Mouse (Mus musculus) CH12.LX (cell line): ENCODE measurements around the gene Rnf181. TPM values are rescaled to one million over a fixed set of nuclear protein-coding genes. Genes with fewer than 3 reads are reported as not detected.

Source experiments
- DNase-seq: peaks from one replicate; pipeline ENCODE4 v3.0.0-alpha.2; 2013; ENCODE audit errors: extremely low read depth
- H3K27ac ChIP-seq: 2 replicates; pipeline ENCODE4 v1.5.1; 2012; ENCODE audit warnings: low read depth, mild to moderate bottlenecking, control low read depth, moderate library complexity; ENCODE audit not compliant: insufficient read depth
- H3K27me3 ChIP-seq: replicated peaks from 2 replicates; pipeline ENCODE3; 2012; ENCODE audit warnings: inconsistent platforms
- H3K36me3 ChIP-seq, 2 experiments: replicated peaks in 1 of 2; 2 replicates each; pipeline versions ENCODE3 to v1.6.1; 2012; ENCODE audit warnings: inconsistent platforms in 1 of 2, low read length in 1 of 2, mild to moderate bottlenecking in 1 of 2, mixed read lengths in 1 of 2, moderate library complexity in 1 of 2; ENCODE audit not compliant: control insufficient read depth in 1 of 2, insufficient read depth in 1 of 2
- H3K4me1 ChIP-seq, 2 experiments: 2 replicates each; pipeline ENCODE4 v1.6.1; 2012; ENCODE audit warnings: inconsistent platforms in 1 of 2, moderate library complexity in 1 of 2; ENCODE audit not compliant: insufficient read depth in 2 of 2, control insufficient read depth in 1 of 2
- H3K4me2 ChIP-seq: 2 replicates; pipeline ENCODE4 v1.6.1; 2012; ENCODE audit warnings: low read depth, mild to moderate bottlenecking, control low read depth; ENCODE audit not compliant: poor library complexity, insufficient read depth, severe bottlenecking
- H3K4me3 ChIP-seq, 3 experiments: fragments of 150-350 bp in 1 of 3; sonication (generic) in 1 of 3; replicated peaks in 1 of 3; 2 replicates each; pipeline versions ENCODE3 to v1.5.1; 2011 to 2012; ENCODE audit warnings: low read depth in 2 of 3, low read length in 2 of 3, mild to moderate bottlenecking in 2 of 3, moderate library complexity in 2 of 3, control low read depth in 1 of 3, improper control_type of control experiment in 1 of 3, inconsistent platforms in 1 of 3, mixed read lengths in 1 of 3; ENCODE audit not compliant: poor library complexity in 1 of 3
- H3K79me2 ChIP-seq: replicated peaks from 2 replicates; pipeline ENCODE4 v1.6.1; 2012; ENCODE audit warnings: mild to moderate bottlenecking, moderate library complexity; ENCODE audit not compliant: control insufficient read depth, poor library complexity, insufficient read depth, severe bottlenecking; ENCODE audit errors: extremely low read depth
- H3K9ac ChIP-seq: 2 replicates; pipeline ENCODE4 v1.6.1; 2012; ENCODE audit warnings: low read depth, mild to moderate bottlenecking, control low read depth, moderate library complexity; ENCODE audit not compliant: insufficient read depth
- H3K9me3 ChIP-seq: replicated peaks from 2 replicates; pipeline ENCODE3; 2012; ENCODE audit warnings: low read length, inconsistent platforms, mixed read lengths
- CHD1 ChIP-seq: IDR thresholded peaks from 2 replicates; pipeline ENCODE4 v1.6.1; 2012; ENCODE audit warnings: low read depth, low read length, improper control_type of control experiment, inconsistent platforms
- CHD2 ChIP-seq: IDR thresholded peaks from 2 replicates; pipeline ENCODE4 v1.6.1; 2011; ENCODE audit warnings: low read length, improper control_type of control experiment
- ETS1 ChIP-seq: conservative IDR thresholded peaks from 2 replicates; pipeline ENCODE4 v1.6.1; 2012; ENCODE audit warnings: low read depth, mild to moderate bottlenecking, inconsistent platforms, low read length, improper control_type of control experiment, moderate library complexity
- GABPA ChIP-seq: IDR thresholded peaks from 2 replicates; pipeline ENCODE4 v1.6.1; 2012; ENCODE audit warnings: low read depth, low read length, improper control_type of control experiment, inconsistent platforms; ENCODE audit not compliant: insufficient replicate concordance
- HCFC1 ChIP-seq: IDR thresholded peaks from 2 replicates; pipeline ENCODE4 v1.6.1; 2012; ENCODE audit warnings: low read depth, mild to moderate bottlenecking, inconsistent platforms, low read length, improper control_type of control experiment
- IRF4 ChIP-seq: IDR thresholded peaks from 2 replicates; pipeline ENCODE4 v1.6.1; 2014; ENCODE audit warnings: low read depth, mild to moderate bottlenecking, inconsistent platforms, low read length, improper control_type of control experiment
- JUN ChIP-seq: IDR thresholded peaks from 2 replicates; pipeline ENCODE4 v1.6.1; 2011; ENCODE audit warnings: low read depth, mild to moderate bottlenecking, low read length, improper control_type of control experiment, moderate library complexity; ENCODE audit not compliant: insufficient read depth
- JUND ChIP-seq: conservative IDR thresholded peaks from 2 replicates; pipeline ENCODE4 v1.6.1; 2011; ENCODE audit warnings: low read depth, low read length, improper control_type of control experiment
- MAZ ChIP-seq: IDR thresholded peaks from 2 replicates; pipeline ENCODE4 v1.6.1; 2012; ENCODE audit warnings: low read depth, mild to moderate bottlenecking, inconsistent platforms, low read length, improper control_type of control experiment, moderate library complexity
- MEF2A ChIP-seq: IDR thresholded peaks from 2 replicates; pipeline ENCODE4 v1.6.1; 2014; ENCODE audit warnings: low read depth, mild to moderate bottlenecking, inconsistent platforms, low read length, improper control_type of control experiment, borderline replicate concordance
- MXI1 ChIP-seq: IDR thresholded peaks from 2 replicates; pipeline ENCODE4 v1.6.1; 2011; ENCODE audit warnings: mild to moderate bottlenecking, low read depth, low read length, improper control_type of control experiment
- NELFE ChIP-seq: IDR thresholded peaks from 2 replicates; pipeline ENCODE4 v1.6.1; 2011; ENCODE audit warnings: low read depth, low read length, improper control_type of control experiment
- POLR2A ChIP-seq: IDR thresholded peaks from 2 replicates; pipeline ENCODE4 v1.6.1; 2011; ENCODE audit warnings: low read depth, mild to moderate bottlenecking, improper control_type of control experiment, low read length
- RAD21 ChIP-seq: IDR thresholded peaks from 2 replicates; pipeline ENCODE4 v1.6.1; 2011; ENCODE audit warnings: low read depth, mild to moderate bottlenecking, low read length, improper control_type of control experiment, moderate library complexity
- SMC3 ChIP-seq: IDR thresholded peaks from 2 replicates; pipeline ENCODE4 v1.6.1; 2011; ENCODE audit warnings: low read depth, low read length, improper control_type of control experiment
- TBP ChIP-seq: conservative IDR thresholded peaks from 2 replicates; pipeline ENCODE4 v1.6.1; 2011; ENCODE audit warnings: low read depth, low read length, improper control_type of control experiment
- USF1 ChIP-seq: IDR thresholded peaks from 2 replicates; pipeline ENCODE4 v1.6.1; 2014; ENCODE audit warnings: low read depth, mild to moderate bottlenecking, inconsistent platforms, low read length, improper control_type of control experiment
- USF2 ChIP-seq: conservative IDR thresholded peaks from 2 replicates; pipeline ENCODE4 v1.6.1; 2011; ENCODE audit warnings: low read depth, low read length, improper control_type of control experiment
- ZMIZ1 ChIP-seq: IDR thresholded peaks from 2 replicates; pipeline ENCODE4 v1.6.1; 2012; ENCODE audit warnings: low read depth, mild to moderate bottlenecking, inconsistent platforms, low read length, improper control_type of control experiment
- ZNF384 ChIP-seq: IDR thresholded peaks from 2 replicates; pipeline ENCODE4 v1.6.1; 2012; ENCODE audit warnings: low read depth, low read length, improper control_type of control experiment, inconsistent platforms
- dilution Hi-C: fragments of 300-500 bp; cut with MboI; formaldehyde crosslinking; loops from 2 replicates; pipeline ENCODE4 v1.14.3; 2020; ENCODE audit warnings: low sequenced_read_pairs; ENCODE audit not compliant: extremely low pct_unique_long_range_greater_than_20kb, extremely low pct_ligation_motif_present
- in situ Hi-C: fragments of 300-500 bp; cut with MboI; formaldehyde crosslinking; loops from 3 replicates; pipeline ENCODE4 v1.14.3; 2019; ENCODE audit warnings: low sequenced_read_pairs, low pct_ligation_motif_present, low pct_unique_long_range_greater_than_20kb, mixed read lengths
- polyA plus RNA-seq: library from polyadenylated mRNA; unstranded; fragments of >175 nt; gene quantifications from 2 replicates; pipeline ENCODE4 v1.2.1, GENCODE M21; 2012; ENCODE audit warnings: low read depth; ENCODE audit not compliant: insufficient read length
- total RNA-seq, 2 experiments: library from RNA; depleted of rRNA; stranded (reverse); fragments of 300-350 nt in 1 of 2; fragments of >200 nt in 1 of 2; gene quantifications; 2 replicates each; pipeline ENCODE4 v1.2.3; 2012 to 2014

The Rnf181 gene
- total and polyA plus RNA-seq, 3 experiments = 63.2 to 88.7 (median 83.2) TPM

GRCm38 (mm10) chr6:72386561-72386960 lies 19.8 kb upstream of the Rnf181 start:
- H3K27me3 ChIP-seq = no peaks in the 10 kb centered on the region
- in situ Hi-C loops = no loop called here
- DNase-seq = no peak
- no peak overlapping the region for H3K27ac ChIP-seq
- H3K9me3 ChIP-seq = peaks cover 2% of the 10 kb centered on the region
- H3K9ac ChIP-seq = no peak overlapping the region
- H3K4me1 ChIP-seq = peaks cover 3 to 16% of the 10 kb centered on the region in 2 experiments
- peaks cover 7 to 47% of the 10 kb centered on the region in 2 experiments for H3K36me3 ChIP-seq
- dilution Hi-C loops = no loop called here
- H3K4me2 ChIP-seq = no peak overlapping the region
- TF ChIP-seq MXI1 (no peak), IRF4 (no peak), NELFE (no peak), RAD21 (no peak), MAZ (no peak)
- H3K79me2 ChIP-seq = no peaks in the 10 kb centered on the region
- H3K4me3 ChIP-seq = no peak overlapping the region

GRCm38 (mm10) chr6:72385258-72385657 lies 18.5 kb upstream of the Rnf181 start:
- in situ Hi-C loops = no loop called here
- Histone ChIP-seq H3K4me3 (no peak overlapping the region), H3K36me3 (peaks cover 7 to 47% of the 10 kb centered on the region in 2 experiments), H3K9ac (no peak overlapping the region), H3K4me2 (no peak overlapping the region), H3K9me3 (no peaks in the 10 kb centered on the region), H3K4me1 (peaks cover 3 to 12% of the 10 kb centered on the region in 2 experiments), H3K27ac (no peak overlapping the region), H3K27me3 (no peaks in the 10 kb centered on the region), H3K79me2 (no peaks in the 10 kb centered on the region)
- DNase-seq = no peak
- no peak for TF ChIP-seq IRF4
- no peak for TF ChIP-seq JUN
- TF ChIP-seq MEF2A = no peak
- no peak for TF ChIP-seq MXI1
- TF ChIP-seq ETS1 = no peak
- TF ChIP-seq ZMIZ1 = no peak
- TF ChIP-seq USF2 = no peak
- no peak for TF ChIP-seq POLR2A
- TF ChIP-seq SMC3 = no peak
- no peak for TF ChIP-seq NELFE
- no peak for TF ChIP-seq GABPA
- TF ChIP-seq CHD1 = no peak
- TF ChIP-seq USF1 = no peak
- no peak for TF ChIP-seq ZNF384
- no peak for TF ChIP-seq TBP
- TF ChIP-seq CHD2 = no peak
- TF ChIP-seq JUND = no peak
- TF ChIP-seq HCFC1 = no peak
- dilution Hi-C loops = no loop called here
